ENCODE assay signal across 19 mouse cellular contexts in the genomic region with DNA sequence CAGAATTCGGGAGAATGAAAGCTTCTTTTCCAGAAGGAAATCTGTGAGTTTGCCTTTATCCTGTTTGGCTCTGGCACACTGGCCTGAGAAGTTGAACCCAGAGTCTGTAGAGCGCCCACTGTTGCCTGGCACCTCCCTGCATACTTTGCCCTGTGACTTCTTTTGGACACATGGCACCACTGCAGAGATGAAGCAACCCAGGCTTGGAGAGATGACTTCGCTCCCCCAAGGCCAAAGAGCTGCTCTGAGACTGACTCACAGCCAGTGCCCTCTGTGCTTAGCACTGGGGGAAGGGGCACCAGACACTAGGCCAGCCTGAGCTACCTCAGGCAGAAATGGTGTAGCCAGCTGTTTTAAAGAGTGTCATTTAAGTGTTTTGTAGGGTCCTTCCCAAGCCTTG.
DNase-seq lines count a peak whose midpoint lies in the region; ATAC-seq and TF ChIP-seq lines count a peak whose summit lies in the region.
"Had no signal": no experiment of that assay in that cellular context is flagged by ENCODE, and none has a peak within 500 bp of the region (broad histone marks: within the 10 kb centered on the region; RNA-seq: fewer than 3 reads in every experiment).

No protein-coding gene starts in this region.

- no peaks in the 10 kb centered on the region for H3K9me3 ChIP-seq in hindbrain, embryonic 16.5 days (ENCODE audit: control insufficient read depth, low read length)
- no peaks in the 10 kb centered on the region for H3K9me3 ChIP-seq in hindbrain, embryonic 13.5 days
- H3K9me3 ChIP-seq: embryonic facial prominence, embryonic 12.5 days; limb, embryonic 10.5 days had no signal

- no peak overlapping the region for H3K9ac ChIP-seq in hindbrain, embryonic 16.5 days (ENCODE audit: low read depth, low read length)
- no peak overlapping the region for H3K9ac ChIP-seq in hindbrain, embryonic 13.5 days
- H3K9ac ChIP-seq: embryonic facial prominence, embryonic 12.5 days; forebrain, postnatal 0 days; liver, embryonic 14.5 days had no signal

- no peak; the same call in 1 of the 2 replicates for ATAC-seq in hindbrain, embryonic 16.5 days
- no peak for ATAC-seq in hindbrain, embryonic 13.5 days (ENCODE audit: low FRiP score)
- peak; percentile 53 for ATAC-seq in Patski
- ATAC-seq: CD4-positive, CD25-positive, alpha-beta regulatory T cell, adult 4 months; hindbrain, postnatal 0 days had no signal

- no peaks in the 10 kb centered on the region; the same call in 1 of the 2 replicates for H3K4me1 ChIP-seq in hindbrain, embryonic 16.5 days (ENCODE audit: control insufficient read depth, insufficient read depth, low read depth, low read length)
- H3K4me1 ChIP-seq in hindbrain, embryonic 13.5 days (replicated peaks): peaks cover 28% of the 10 kb centered on the region
- H3K4me1 ChIP-seq: embryonic facial prominence, embryonic 12.5 days had no signal

- DNase-seq in 3T3-L1 (ENCODE audit: low read depth, low spot score): peak; percentile 62
- no peak for DNase-seq in Patski (ENCODE audit: low read depth, low spot score)
- peak; percentile 85 to 86 for DNase-seq in adrenal gland, postnatal 36 days
- no peak for DNase-seq in cerebellum, adult 9-11 months
- DNase-seq in left cerebral cortex, adult 9 months (ENCODE audit: low spot score in 2 of 2): no peak
- DNase-seq: cerebellum, adult 18-20 months; forebrain, postnatal 0 days; gastrocnemius, postnatal 10 days; heart, postnatal 14 days; layer of hippocampus, postnatal 36 days; lung, postnatal 14 days; right cerebral cortex, postnatal 14 days had no signal

- no peak overlapping the region for H3K4me3 ChIP-seq in hindbrain, embryonic 16.5 days (ENCODE audit: low read length)
- H3K4me3 ChIP-seq in hindbrain, embryonic 13.5 days: no peak overlapping the region
- H3K4me3 ChIP-seq: embryonic facial prominence, embryonic 12.5 days; limb, embryonic 10.5 days had no signal

- no peaks in the 10 kb centered on the region for H3K36me3 ChIP-seq in hindbrain, embryonic 16.5 days (ENCODE audit: control insufficient read depth, insufficient read depth, low read length)
- peaks cover 35% of the 10 kb centered on the region for H3K36me3 ChIP-seq in hindbrain, embryonic 13.5 days

- H3K27me3 ChIP-seq in hindbrain, embryonic 16.5 days (replicated peaks; ENCODE audit: control insufficient read depth, insufficient read depth, low read length): no peaks in the 10 kb centered on the region
- H3K27me3 ChIP-seq in hindbrain, embryonic 13.5 days: no peaks in the 10 kb centered on the region
- no peaks in the 10 kb centered on the region for H3K27me3 ChIP-seq in Patski
- H3K27me3 ChIP-seq: embryonic facial prominence, embryonic 12.5 days had no signal

- TF ChIP-seq CTCF in Patski (IDR thresholded peaks at IDR 0.05): no peak

- H3K4me2 ChIP-seq in hindbrain, embryonic 16.5 days (ENCODE audit: low read length): no peak overlapping the region
- H3K4me2 ChIP-seq in hindbrain, embryonic 13.5 days: no peak overlapping the region
- H3K4me2 ChIP-seq: embryonic facial prominence, embryonic 12.5 days had no signal

- 92% methylated on average over 3 of the region's 3 CpGs for WGBS in hindbrain, embryonic 16.5 days
- WGBS in hindbrain, embryonic 13.5 days: 91% methylated on average over 3 of the region's 3 CpGs

- 0 out of 2 replicates have a peak overlapping the region, but pooled peaks have one; percentile 2 for H3K27ac ChIP-seq in hindbrain, embryonic 16.5 days (ENCODE audit: low read depth, low read length)
- H3K27ac ChIP-seq in hindbrain, embryonic 13.5 days: no peak overlapping the region
- H3K27ac ChIP-seq: embryonic facial prominence, embryonic 12.5 days; hindbrain, postnatal 0 days; limb, embryonic 10.5 days; liver, embryonic 14.5 days had no signal

- CTCF ChIA-PET in Patski (lab: Charles Lee): no interaction called here

- in situ Hi-C loops in Patski (cut with MboI; ENCODE audit: low pct_unique_long_range_greater_than_20kb): no loop called here

- POLR2A ChIA-PET in Patski (lab: Charles Lee): no interaction called here

Comparison
In these comparisons a context has a peak if more than half of its experiments do, and no peak if none do; other contexts are left out.
1. DNase-seq: peak in 3T3-L1 (single experiment) and adrenal gland, postnatal 36 days (2 of 2); none in Patski (single experiment), cerebellum, adult 9-11 months (single experiment) and left cerebral cortex, adult 9 months (0 of 2).